Mouse (Mus musculus): ENCODE data around the gene Ddx47. TPM values are rescaled to one million over a fixed set of nuclear protein-coding genes. Genes with fewer than 3 reads are reported as not detected.

Gene Ddx47
- polyA plus RNA-seq, 1 experiment = 121 TPM

GRCm38 (mm10) chr6:135055882-135056281 is 44.5 kb downstream of the Ddx47 start:
- no peak overlapping the region for H3K4me3 ChIP-seq (ENCODE audit: insufficient read depth, low read length)
- H3K27ac ChIP-seq (ENCODE audit: insufficient read depth, low read length) = no peak overlapping the region
- no peaks in the 10 kb centered on the region for H3K4me1 ChIP-seq (ENCODE audit: control insufficient read depth, insufficient read depth, low read length)
- TF ChIP-seq CTCF (IDR thresholded peaks at IDR 0.05; ENCODE audit: borderline replicate concordance, insufficient read depth, low read length) = no peak
- no peak for TF ChIP-seq POLR2A (IDR thresholded peaks at IDR 0.05; ENCODE audit: low read depth, low read length)

- Histone ChIP-seq H3K27ac (ENCODE audit: insufficient read depth, low read length) (no peak overlapping the region), H3K4me1 (ENCODE audit: control insufficient read depth, insufficient read depth, low read length) (no peaks in the 10 kb centered on the region), H3K4me3 (ENCODE audit: insufficient read depth, low read length) (no peak overlapping the region)
- TF ChIP-seq CTCF (IDR thresholded peaks at IDR 0.05; ENCODE audit: borderline replicate concordance, insufficient read depth, low read length) = no peak
These were observed 49.3 kb downstream of the Ddx47 start for GRCm38 (mm10) chr6:135060728-135061127.

GRCm38 (mm10) chr6:135064621-135065020 is 53.2 kb downstream of the Ddx47 start:
- TF ChIP-seq POLR2A (IDR thresholded peaks at IDR 0.05; ENCODE audit: low read depth, low read length) (no peak), CTCF (IDR thresholded peaks at IDR 0.05; ENCODE audit: borderline replicate concordance, insufficient read depth, low read length) (no peak)
- no peak overlapping the region for H3K4me3 ChIP-seq (ENCODE audit: insufficient read depth, low read length)
- H3K27ac ChIP-seq (ENCODE audit: insufficient read depth, low read length) = no peak overlapping the region
- H3K4me1 ChIP-seq (ENCODE audit: control insufficient read depth, insufficient read depth, low read length) = peaks cover 15% of the 10 kb centered on the region

GRCm38 (mm10) chr6:135065236-135065957 is 54.0 kb downstream of the Ddx47 start, which contains the start of gene Gprc5a:
Gprc5a (plus strand) TSS chr6:135065651.
- Histone ChIP-seq H3K4me1 (ENCODE audit: control insufficient read depth, insufficient read depth, low read length) (peaks cover 20% of the 10 kb centered on the region), H3K27ac (ENCODE audit: insufficient read depth, low read length) (peak within 1 kb of the TSS; percentile 30), H3K4me3 (ENCODE audit: insufficient read depth, low read length) (peak within 1 kb of the TSS; percentile 75)
- TF ChIP-seq POLR2A (IDR thresholded peaks at IDR 0.05; ENCODE audit: low read depth, low read length) (peak; percentile 81), CTCF (IDR thresholded peaks at IDR 0.05; ENCODE audit: borderline replicate concordance, insufficient read depth, low read length) (no peak)

GRCm38 (mm10) chr6:135066795-135067445 is 55.5 kb downstream of the Ddx47 start:
- H3K27ac ChIP-seq (ENCODE audit: insufficient read depth, low read length) = no peak overlapping the region
- H3K4me1 ChIP-seq (ENCODE audit: control insufficient read depth, insufficient read depth, low read length) = peaks cover 20% of the 10 kb centered on the region
- TF ChIP-seq CTCF (IDR thresholded peaks at IDR 0.05; ENCODE audit: borderline replicate concordance, insufficient read depth, low read length) (no peak), POLR2A (IDR thresholded peaks at IDR 0.05; ENCODE audit: low read depth, low read length) (no peak)
- H3K4me3 ChIP-seq (ENCODE audit: insufficient read depth, low read length) = peak overlapping the region; percentile 75

GRCm38 (mm10) chr6:135068221-135068620 is 56.8 kb downstream of the Ddx47 start:
- TF ChIP-seq POLR2A (IDR thresholded peaks at IDR 0.05; ENCODE audit: low read depth, low read length) (no peak), CTCF (IDR thresholded peaks at IDR 0.05; ENCODE audit: borderline replicate concordance, insufficient read depth, low read length) (no peak)
- no peak overlapping the region for H3K4me3 ChIP-seq (ENCODE audit: insufficient read depth, low read length)

GRCm38 (mm10) chr6:135069856-135070255 is 58.4 kb downstream of the Ddx47 start:
- peaks cover 20% of the 10 kb centered on the region for H3K4me1 ChIP-seq (ENCODE audit: control insufficient read depth, insufficient read depth, low read length)
- no peak for TF ChIP-seq POLR2A (IDR thresholded peaks at IDR 0.05; ENCODE audit: low read depth, low read length)
- TF ChIP-seq CTCF (IDR thresholded peaks at IDR 0.05; ENCODE audit: borderline replicate concordance, insufficient read depth, low read length) = no peak

More at GRCm38 (mm10) chr6:135068221-135068620, 56.8 kb downstream of the Ddx47 start:
- peak overlapping the region; percentile 24; the same call in 1 of the 2 replicates for H3K27ac ChIP-seq (ENCODE audit: insufficient read depth, low read length)
- peaks cover 20% of the 10 kb centered on the region for H3K4me1 ChIP-seq (ENCODE audit: control insufficient read depth, insufficient read depth, low read length)

GRCm38 (mm10) chr6:135070347-135070746 is 58.9 kb downstream of the Ddx47 start:
- Histone ChIP-seq H3K4me1 (ENCODE audit: control insufficient read depth, insufficient read depth, low read length) (peaks cover 20% of the 10 kb centered on the region), H3K4me3 (ENCODE audit: insufficient read depth, low read length) (no peak overlapping the region), H3K27ac (ENCODE audit: insufficient read depth, low read length) (peak overlapping the region; percentile 95)
- TF ChIP-seq CTCF (IDR thresholded peaks at IDR 0.05; ENCODE audit: borderline replicate concordance, insufficient read depth, low read length) = no peak
- TF ChIP-seq POLR2A (IDR thresholded peaks at IDR 0.05; ENCODE audit: low read depth, low read length) = no peak

More at GRCm38 (mm10) chr6:135069856-135070255, 58.4 kb downstream of the Ddx47 start:
- peak overlapping the region; percentile 95 for H3K27ac ChIP-seq (ENCODE audit: insufficient read depth, low read length)
- H3K4me3 ChIP-seq (ENCODE audit: insufficient read depth, low read length) = no peak overlapping the region

Other genes starting within 250 kb of the Ddx47 start
- 16.9 and 21.0 TPM in 2 replicates for gene Dusp16, start 219.0 kb upstream of the Ddx47 start, polyA plus RNA-seq (2011; ENCODE audit: insufficient read length, low read depth, missing spikeins)
- 4.9 and 5.3 TPM in 2 replicates for gene Crebl2, start 181.5 kb upstream of the Ddx47 start, polyA plus RNA-seq (2011; ENCODE audit: insufficient read length, low read depth, missing spikeins)
- gene Gpr19, start 113.0 kb upstream of the Ddx47 start, polyA plus RNA-seq (2011; ENCODE audit: insufficient read length, low read depth, missing spikeins) = 3.2 and 6.6 TPM in 2 replicates
- 34.1 and 59.8 TPM in 2 replicates for gene Cdkn1b, start 91.2 kb upstream of the Ddx47 start, polyA plus RNA-seq (2011; ENCODE audit: insufficient read length, low read depth, missing spikeins)
- 0.32 and 0.47 TPM in 2 replicates for gene Apold1, start 29.9 kb upstream of the Ddx47 start, polyA plus RNA-seq (2011; ENCODE audit: insufficient read length, low read depth, missing spikeins)
- 21.8 and 33.3 TPM in 2 replicates for gene Gprc5a, start 54.0 kb downstream of the Ddx47 start, polyA plus RNA-seq (2011; ENCODE audit: insufficient read length, low read depth, missing spikeins)
- gene Gprc5d, start 106.7 kb downstream of the Ddx47 start, polyA plus RNA-seq (2011; ENCODE audit: insufficient read length, low read depth, missing spikeins) = 0.40 TPM in 1 of 2 replicates, not detected in the other
- 10.1 and 13.7 TPM in 2 replicates for gene Fam234b, start 186.4 kb downstream of the Ddx47 start, polyA plus RNA-seq (2011; ENCODE audit: insufficient read length, low read depth, missing spikeins)
- gene Hebp1, start 186.4 kb downstream of the Ddx47 start, polyA plus RNA-seq (2011; ENCODE audit: insufficient read length, low read depth, missing spikeins) = 32.3 and 41.7 TPM in 2 replicates
- gene Gsg1, start 242.7 kb downstream of the Ddx47 start, polyA plus RNA-seq (2011; ENCODE audit: insufficient read length, low read depth, missing spikeins) = 0.62 TPM in 1 of 2 replicates, not detected in the other

All from embryonic fibroblast, embryonic 13.5 days (primary cell).